Mouse (Mus musculus) G1E (cell line): Measurements from ENCODE around the gene Prodh2. TPM values are rescaled to one million over a fixed set of nuclear protein-coding genes. Genes with fewer than 3 reads are reported as not detected.
"Not testable (repeated sequence)": the region's sequence is repeated elsewhere in the genome, so short reads cannot be mapped to it uniquely, and the experiment has no call there.

Experiments used
- ATAC-seq: 2 replicates; pipeline ENCODE4 v1.8.0; 2016; ENCODE audit warnings: mild to moderate bottlenecking; ENCODE audit not compliant: insufficient number of reproducible peaks, poor library complexity, low FRiP score, severe bottlenecking; ENCODE audit errors: extremely low read depth
- DNase-seq: peaks from one replicate; pipeline ENCODE4 v3.0.0; 2012; ENCODE audit warnings: low spot score
- H3K27me3 ChIP-seq: 2 replicates; pipeline ENCODE4 v1.6.1; 2012; ENCODE audit warnings: mild to moderate bottlenecking, low read length, inconsistent platforms; ENCODE audit not compliant: insufficient read depth
- H3K36me3 ChIP-seq: replicated peaks from 2 replicates; pipeline ENCODE3; 2012; ENCODE audit warnings: mild to moderate bottlenecking, inconsistent platforms
- H3K4me1 ChIP-seq: 2 replicates; pipeline ENCODE4 v1.6.1; 2012; ENCODE audit warnings: low read depth, low read length, inconsistent platforms, mixed read lengths; ENCODE audit not compliant: insufficient read depth
- H3K4me3 ChIP-seq: 2 replicates; pipeline ENCODE4 v1.5.1; 2012; ENCODE audit warnings: low read depth, mild to moderate bottlenecking, inconsistent platforms, low read length, moderate library complexity, mixed read lengths
- H3K9me3 ChIP-seq: replicated peaks from 2 replicates; pipeline ENCODE4 v1.6.1; 2012; ENCODE audit warnings: inconsistent platforms
- CTCF ChIP-seq: IDR thresholded peaks from 2 replicates; pipeline ENCODE4 v1.5.1; 2012; ENCODE audit warnings: low read depth, low read length, inconsistent platforms, mixed read lengths
- GATA1 ChIP-seq: IDR thresholded peaks from 2 replicates; pipeline ENCODE4 v1.6.1; 2012; ENCODE audit warnings: borderline replicate concordance, low read length, inconsistent platforms, mixed read lengths
- GATA2 ChIP-seq: IDR thresholded peaks from 2 replicates; pipeline ENCODE4 v1.6.1; 2012; ENCODE audit warnings: low read depth, low read length, inconsistent platforms, borderline replicate concordance
- POLR2AphosphoS5 ChIP-seq: IDR thresholded peaks from 2 replicates; pipeline ENCODE4 v1.6.1; 2012; ENCODE audit warnings: low read depth, low read length, inconsistent platforms; ENCODE audit not compliant: insufficient replicate concordance
- TAL1 ChIP-seq: conservative IDR thresholded peaks from 2 replicates; pipeline ENCODE4 v1.6.1; 2012; ENCODE audit warnings: low read depth, low read length, inconsistent platforms, mixed read lengths
- polyA plus RNA-seq: library from polyadenylated mRNA; stranded (reverse); fragments of >175 nt; gene quantifications from 2 replicates; pipeline ENCODE4 v1.2.3, GENCODE M21; 2012
- total RNA-seq, 2 experiments: library from RNA; stranded (forward) in 1 of 2; stranded (reverse) in 1 of 2; fragments of 200-1000 nt in 1 of 2; fragments of >200 nt in 1 of 2; fragmentation: Nextera tagmentation in 1 of 2; gene quantifications; 2 replicates each; pipeline ENCODE4 v1.2.3; 2014 to 2017

Prodh2 gene
- total and polyA plus RNA-seq, 3 experiments: not detected

GRCm38 (mm10) chr7:30484250-30484649 is 9.2 kb upstream of the Prodh2 start:
- no peak for ATAC-seq
- no peaks in the 10 kb centered on the region for H3K9me3 ChIP-seq
- TF ChIP-seq TAL1 (no peak), GATA2 (no peak), CTCF (no peak), GATA1 (no peak), POLR2AphosphoS5 (no peak)
- H3K27me3 ChIP-seq: no peaks in the 10 kb centered on the region
- no peak overlapping the region for H3K4me3 ChIP-seq
- no peaks in the 10 kb centered on the region for H3K36me3 ChIP-seq
- peak; percentile 40 for DNase-seq
- no peaks in the 10 kb centered on the region for H3K4me1 ChIP-seq

- Histone ChIP-seq H3K27me3 (peaks cover 10% of the 10 kb centered on the region; the same call in 1 of the 2 replicates), H3K9me3 (no peaks in the 10 kb centered on the region), H3K4me3 (no peak overlapping the region), H3K36me3 (no peaks in the 10 kb centered on the region), H3K4me1 (no peaks in the 10 kb centered on the region)
- TF ChIP-seq POLR2AphosphoS5: no peak
- TF ChIP-seq CTCF: peak; percentile 67
- no peak for ATAC-seq
- DNase-seq: no peak
Observed at GRCm38 (mm10) chr7:30490251-30490956, 3.0 kb upstream of the Prodh2 start.

- no peak for ATAC-seq
- no peak for DNase-seq
- TF ChIP-seq TAL1: no peak
- TF ChIP-seq GATA2: no peak
- TF ChIP-seq POLR2AphosphoS5: no peak
- TF ChIP-seq CTCF: no peak
- TF ChIP-seq GATA1: no peak
- Histone ChIP-seq H3K4me1 (no peaks in the 10 kb centered on the region), H3K4me3 (no peak overlapping the region), H3K9me3 (no peaks in the 10 kb centered on the region), H3K36me3 (no peaks in the 10 kb centered on the region), H3K27me3 (peaks cover 10% of the 10 kb centered on the region; the same call in 1 of the 2 replicates)
Observed at GRCm38 (mm10) chr7:30490957-30491307, 2.5 kb upstream of the Prodh2 start.

GRCm38 (mm10) chr7:30492765-30493164 is 657 bp upstream of the Prodh2 start:
- TF ChIP-seq TAL1 (no peak), CTCF (peak; percentile 70)
- H3K27me3 ChIP-seq: peaks cover 12% of the 10 kb centered on the region; the same call in 1 of the 2 replicates
- H3K9me3 ChIP-seq: no peaks in the 10 kb centered on the region
- no peaks in the 10 kb centered on the region for H3K4me1 ChIP-seq
- no peaks in the 10 kb centered on the region for H3K36me3 ChIP-seq
- ATAC-seq (no peak), DNase-seq (peak; percentile 26)
- H3K4me3 ChIP-seq: no peak overlapping the region

- H3K4me1 ChIP-seq, ATAC-seq, H3K36me3 ChIP-seq, H3K4me3 ChIP-seq, H3K9me3 ChIP-seq, DNase-seq: not testable (repeated sequence)
- peaks cover 12% of the 10 kb centered on the region; the same call in 1 of the 2 replicates for H3K27me3 ChIP-seq
Observed at GRCm38 (mm10) chr7:30495506-30496042, 2.2 kb downstream of the Prodh2 start.

GRCm38 (mm10) chr7:30501159-30501558 is 7.7 kb downstream of the Prodh2 start:
- not testable (repeated sequence) for H3K4me3 ChIP-seq, H3K9me3 ChIP-seq, ATAC-seq, H3K27me3 ChIP-seq, H3K4me1 ChIP-seq, DNase-seq, H3K36me3 ChIP-seq

- no peak overlapping the region for H3K4me3 ChIP-seq
- DNase-seq: no peak
- H3K36me3 ChIP-seq: no peaks in the 10 kb centered on the region
- no peaks in the 10 kb centered on the region for H3K4me1 ChIP-seq
- H3K27me3 ChIP-seq: peaks cover 15% of the 10 kb centered on the region
- TF ChIP-seq GATA1 (no peak), POLR2AphosphoS5 (no peak), GATA2 (no peak), CTCF (no peak), TAL1 (no peak)
- no peak for ATAC-seq
- H3K9me3 ChIP-seq: no peaks in the 10 kb centered on the region
Observed at GRCm38 (mm10) chr7:30508061-30508460, 14.6 kb downstream of the Prodh2 start.
